Mouse (Mus musculus): ENCODE results near the gene Nlgn2.

GRCm38 (mm10) chr11:69849884-69850283, 12.3 kb upstream of the Nlgn2 start:
- TF ChIP-seq FLI1 (IDR thresholded peaks at IDR 0.05; ENCODE audit: low read length) (no peak), GATA1 (IDR thresholded peaks at IDR 0.05; ENCODE audit: borderline replicate concordance, low read length) (no peak)
